Mouse (Mus musculus) spleen, adult 18-20 months (tissue): Measurements from ENCODE around the gene Ankrd6.
A peak's percentile ranks its signal among the peaks of the same experiment; 100 is the strongest.

Experiments
- DNase-seq, 2 experiments: peaks; one replicate each; pipeline ENCODE4 v3.0.0; 2022; ENCODE audit warnings: mixed read lengths in 2 of 2

Ankrd6 gene

GRCm38 (mm10) chr4:32853609-32854188 lies 96.9 kb downstream of the Ankrd6 start:
- DNase-seq, result no peak

DNA sequence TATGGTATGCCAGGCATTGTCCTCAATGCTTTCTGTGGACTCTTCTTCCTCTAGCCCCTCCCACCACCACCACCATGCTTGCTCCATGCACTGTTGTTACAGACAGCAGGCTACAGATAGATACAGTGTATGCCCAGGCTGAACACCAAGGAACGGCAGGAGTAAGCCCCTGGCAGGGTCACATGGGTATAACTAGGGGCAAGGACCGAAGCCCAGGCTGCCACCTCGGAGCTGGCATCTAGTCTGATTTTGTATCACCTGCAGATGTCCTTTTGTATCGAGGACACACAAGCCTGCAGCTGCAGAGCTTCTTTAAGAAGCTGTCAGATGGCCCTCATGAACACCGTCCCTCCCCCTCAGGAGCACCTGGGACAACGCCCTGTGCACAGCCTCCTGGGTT lies 97.8 kb downstream of the Ankrd6 start:
- no peak for DNase-seq

DNA sequence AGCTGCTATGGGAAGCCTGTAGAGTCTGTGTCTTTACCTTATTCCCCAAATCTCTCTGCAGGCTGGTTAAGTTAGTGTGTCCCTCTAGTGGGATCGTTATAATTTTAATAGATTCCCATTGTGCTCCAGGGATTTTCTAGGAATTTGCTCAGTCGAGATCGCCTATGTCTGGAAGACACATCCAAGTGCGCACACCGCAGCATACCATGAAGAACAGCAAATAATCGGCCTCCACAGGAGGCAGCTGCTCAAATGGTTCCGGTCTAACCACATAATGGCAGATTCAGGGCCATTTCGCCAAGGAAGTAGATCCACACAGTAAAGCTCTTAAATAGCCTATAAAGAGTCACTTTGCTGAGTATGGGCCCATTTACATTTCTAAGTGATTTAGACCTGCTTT lies 98.3 kb downstream of the Ankrd6 start:
- no peak for DNase-seq

DNA sequence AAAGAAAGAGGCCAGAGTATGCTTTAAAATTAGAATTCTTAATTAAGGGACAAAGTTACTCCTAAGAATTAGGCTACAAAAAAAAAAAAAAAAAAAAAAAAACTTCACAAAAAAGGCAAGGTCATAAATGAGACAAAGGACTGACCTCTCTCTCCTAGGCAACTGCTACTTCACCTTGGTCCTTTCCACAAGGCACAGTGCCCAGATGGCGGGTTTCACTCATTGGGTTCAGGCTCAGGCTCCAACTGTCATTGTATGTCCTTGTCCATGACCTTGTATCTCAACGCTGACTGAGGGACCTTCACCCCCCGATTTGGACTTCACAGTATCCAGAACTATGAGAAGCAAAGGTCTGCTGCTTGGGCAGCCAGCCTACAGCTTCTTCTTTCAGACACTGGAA lies 112.2 kb downstream of the Ankrd6 start:
- no peak for DNase-seq

- DNase-seq, result no peak
These were observed 114.6 kb downstream of the Ankrd6 start for GRCm38 (mm10) chr4:32836071-32836470.

DNA sequence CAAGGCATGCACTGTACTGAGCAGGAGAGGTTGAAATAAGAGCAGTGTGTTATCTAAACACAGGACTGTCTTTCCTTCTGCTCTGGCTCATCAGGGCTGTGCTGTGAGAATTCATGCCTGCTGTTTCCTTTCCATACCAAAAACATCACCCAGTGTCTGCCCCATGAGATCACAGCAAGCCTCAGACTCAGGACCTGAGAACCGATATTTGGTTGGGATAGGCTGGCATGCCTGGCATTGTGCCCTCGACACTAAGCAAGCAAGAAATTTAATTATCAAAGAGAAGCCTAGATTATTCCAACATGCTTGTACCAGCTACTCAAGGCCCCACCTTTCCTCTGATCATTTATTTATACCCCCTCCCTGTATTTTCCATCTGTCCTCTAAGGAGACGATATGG lies 116.1 kb downstream of the Ankrd6 start:
- no peak for DNase-seq

DNA sequence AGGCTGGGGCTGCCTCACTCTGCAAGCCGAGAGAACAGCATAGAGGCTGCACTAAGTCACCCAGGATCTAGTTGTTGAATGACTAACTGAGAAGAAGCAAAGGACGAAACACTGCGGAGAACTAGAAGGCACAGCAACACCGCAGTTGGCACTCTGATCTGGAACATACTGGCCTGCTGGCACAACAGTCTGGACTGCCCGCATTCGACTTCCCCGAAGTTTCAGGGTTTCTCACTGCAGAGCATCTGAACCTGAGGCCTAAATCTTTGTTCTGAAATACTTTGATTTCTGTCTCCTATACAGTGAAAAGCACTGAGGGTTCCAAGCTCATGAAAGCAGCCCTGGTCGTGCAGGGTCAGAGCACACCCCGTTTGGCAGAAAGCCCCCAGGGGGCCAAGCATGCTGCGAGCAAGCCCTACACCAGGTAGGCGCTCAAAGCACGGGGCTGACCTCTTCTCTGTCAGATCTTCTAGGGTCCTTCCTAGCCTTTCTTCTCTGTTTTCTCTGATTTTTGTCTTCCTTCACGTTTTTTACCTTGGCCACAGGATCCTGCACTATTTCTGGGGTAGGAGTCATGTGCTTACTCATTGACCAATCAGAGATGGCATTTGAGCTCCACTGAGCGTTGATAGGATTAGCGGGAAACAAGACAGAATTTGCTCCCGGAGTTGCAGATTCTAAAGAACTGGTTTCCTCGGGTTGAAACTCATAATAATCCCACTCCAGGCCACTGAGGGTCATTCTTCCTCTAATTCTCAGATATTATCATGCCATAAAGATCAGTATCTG lies 117.0 kb downstream of the Ankrd6 start:
- DNase-seq, result no peak

GRCm38 (mm10) chr4:32829316-32829715 lies 121.3 kb downstream of the Ankrd6 start:
- DNase-seq, result no peak

DNA sequence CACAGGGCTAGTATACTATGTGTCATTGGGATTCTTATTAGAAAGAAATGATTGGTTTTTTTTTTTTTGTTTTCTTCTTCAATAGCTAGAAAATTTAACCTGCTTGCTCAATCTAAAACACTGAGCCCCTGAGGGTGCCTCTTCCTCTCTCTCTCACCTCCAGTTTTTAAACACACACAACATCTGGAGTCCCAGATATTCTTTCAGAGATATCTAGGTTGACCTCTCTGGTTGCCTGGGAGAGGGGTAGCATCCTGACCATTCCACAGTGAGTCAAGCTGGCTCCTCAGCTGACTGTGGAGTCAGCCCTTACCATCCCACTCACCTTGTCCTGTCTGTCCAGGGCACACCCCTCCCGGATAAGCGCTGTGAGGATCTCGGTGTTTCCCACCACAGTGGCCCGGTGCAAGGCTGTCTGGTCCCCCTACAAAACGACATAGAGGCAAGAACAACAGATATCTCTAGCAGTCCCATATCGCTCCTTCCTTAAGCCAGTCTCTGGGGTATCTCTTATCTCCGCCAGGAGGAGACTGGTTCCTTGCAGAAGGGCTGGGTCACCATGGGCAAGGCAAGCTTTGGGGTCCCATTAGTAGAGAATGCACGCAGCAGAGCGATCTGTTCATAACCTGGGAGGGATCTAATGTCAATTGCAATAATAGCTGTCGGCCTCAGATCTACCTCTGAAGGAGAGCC lies 122.1 kb downstream of the Ankrd6 start:
- no peak for DNase-seq

DNA sequence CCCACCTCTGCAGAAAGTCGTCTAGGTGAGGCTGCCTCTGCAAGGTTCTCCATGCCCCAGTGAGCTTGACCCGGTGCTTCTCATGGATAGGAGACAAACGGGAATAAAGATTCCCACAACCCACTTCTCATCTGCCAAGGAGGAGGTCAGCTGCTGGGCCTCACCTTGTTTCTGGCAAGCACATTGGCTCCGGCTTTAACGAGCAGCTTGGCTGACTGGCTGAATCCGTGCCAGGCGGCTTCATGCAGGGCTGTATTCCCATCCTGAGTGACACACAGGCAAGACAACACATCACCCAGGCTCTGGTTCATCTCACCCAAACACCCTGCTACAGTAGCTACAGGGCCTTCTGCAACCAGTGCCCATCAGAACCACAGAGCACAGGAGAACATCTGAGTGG lies 123.7 kb downstream of the Ankrd6 start:
- no peak for DNase-seq

DNA sequence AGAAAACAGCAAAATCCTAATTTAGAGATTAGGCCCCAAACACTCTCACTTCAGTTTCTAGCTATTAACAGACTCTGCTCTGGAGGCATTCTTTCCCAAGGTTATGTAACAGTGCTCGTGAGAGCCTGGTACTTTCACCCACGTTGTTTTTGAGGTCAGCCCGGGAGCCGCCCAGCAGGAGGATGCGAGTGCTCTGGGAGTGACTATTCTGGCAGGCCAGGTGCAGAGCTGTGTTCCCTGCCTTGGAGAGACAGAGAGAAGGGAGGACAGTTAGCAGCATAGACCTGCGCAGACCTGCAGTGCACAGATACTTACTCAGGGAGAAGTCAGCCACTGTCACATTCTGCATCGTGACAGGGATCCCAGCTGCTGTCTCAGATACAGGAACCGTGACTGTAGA lies 126.4 kb downstream of the Ankrd6 start:
- no peak for DNase-seq

DNA sequence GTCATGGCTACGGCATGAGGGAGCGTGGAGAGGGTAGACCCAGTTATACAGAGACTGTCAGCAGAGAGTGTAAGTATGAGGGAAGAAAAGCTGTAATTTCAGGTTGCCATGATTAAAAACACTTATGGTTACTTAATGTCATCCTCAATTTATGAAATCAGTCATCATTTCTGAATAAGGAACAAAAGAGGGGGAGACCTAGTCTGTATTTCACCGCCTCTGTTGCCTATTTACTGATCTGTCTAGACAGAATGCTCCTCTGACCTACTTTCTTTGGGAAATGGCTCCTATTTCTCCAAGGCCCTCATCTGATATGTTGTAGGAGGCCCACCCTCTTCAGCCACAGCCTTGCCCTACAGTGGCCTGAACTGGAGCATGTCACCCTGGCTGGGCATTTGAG lies 130.0 kb downstream of the Ankrd6 start:
- DNase-seq, result no peak

- DNase-seq, result no peak
These were observed 133.2 kb downstream of the Ankrd6 start for GRCm38 (mm10) chr4:32817478-32817877.

- no peak for DNase-seq
These were observed 150.0 kb downstream of the Ankrd6 start for GRCm38 (mm10) chr4:32800577-32801170.

DNA sequence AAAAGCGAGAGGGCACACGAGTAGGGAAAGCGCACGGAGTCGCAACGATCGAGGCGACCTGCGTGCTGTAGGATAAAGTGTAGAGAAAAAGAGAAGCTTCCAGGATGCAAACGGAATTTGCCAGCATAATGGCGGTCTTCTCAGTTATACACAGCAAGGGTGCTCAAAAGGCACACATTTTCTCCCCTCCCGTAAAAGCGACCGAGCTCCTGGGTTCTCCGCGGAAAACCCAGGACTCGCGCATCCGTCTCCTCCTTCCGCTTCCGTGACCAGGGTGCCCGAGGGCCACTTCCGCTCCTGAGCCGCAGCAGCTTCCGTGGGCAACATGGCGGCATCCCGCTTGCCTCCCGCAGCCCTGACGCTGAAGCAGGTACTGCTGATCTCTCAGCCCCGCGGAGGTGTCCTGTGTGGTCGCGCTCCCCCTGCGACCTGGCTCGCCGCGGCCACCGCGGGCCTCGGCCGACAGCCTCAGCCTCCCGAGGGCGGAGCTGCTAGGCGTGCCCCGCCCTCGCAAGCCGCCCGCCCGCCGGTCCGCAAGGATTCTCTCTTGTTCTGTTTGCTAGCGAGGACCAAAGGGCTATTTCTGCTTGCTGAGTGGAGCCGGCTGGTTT lies 150.6 kb downstream of the Ankrd6 start, which contains the start of gene Lyrm2:
Gene Lyrm2, plus strand, starts transcription at position 288 of the 611 bp plus-strand sequence.
- peak; percentile 66 to 77 for DNase-seq

- no peak for DNase-seq
These were observed 151.7 kb downstream of the Ankrd6 start for GRCm38 (mm10) chr4:32798976-32799375.

GRCm38 (mm10) chr4:32789020-32789419 lies 161.6 kb downstream of the Ankrd6 start:
- DNase-seq, result no peak

DNA sequence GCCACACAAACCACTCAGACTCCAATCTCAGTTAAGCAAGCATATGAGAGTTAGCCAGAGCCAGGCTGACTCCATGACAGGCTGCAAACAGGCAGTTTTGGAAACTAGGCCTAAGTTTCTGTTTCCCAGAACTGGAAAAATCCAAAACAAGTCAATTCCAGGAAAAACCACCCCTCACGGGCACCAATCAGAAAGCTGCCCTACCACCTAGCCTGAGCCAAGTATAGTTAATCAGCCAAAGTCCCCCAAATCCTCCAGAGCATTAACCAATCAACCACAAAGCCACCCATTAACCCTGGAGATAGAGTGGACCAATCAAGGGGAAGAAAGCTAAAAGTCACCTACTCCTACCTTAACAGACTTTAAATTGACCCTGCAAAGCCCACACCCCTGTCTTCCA lies 163.5 kb downstream of the Ankrd6 start:
- DNase-seq, result no peak

DNA sequence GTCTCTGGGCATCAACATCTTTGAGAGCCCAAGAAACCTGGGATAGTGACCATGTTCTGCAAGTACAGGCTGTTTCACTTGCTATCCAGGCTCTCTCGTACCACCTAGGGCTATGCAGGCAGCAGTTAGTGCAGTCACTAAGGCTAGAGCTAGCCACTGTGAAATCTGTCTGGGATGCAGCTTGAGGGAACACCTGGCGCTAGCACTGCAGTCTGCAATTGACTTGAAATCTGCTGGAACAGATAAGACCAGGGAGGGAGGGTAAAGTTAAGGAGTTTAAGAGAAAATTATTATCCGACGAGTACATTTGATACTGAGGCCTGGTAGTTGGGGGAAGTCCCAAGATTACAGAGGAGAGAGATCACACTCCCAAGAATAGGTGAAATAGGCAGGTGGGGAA lies 170.6 kb downstream of the Ankrd6 start:
- no peak for DNase-seq

- no peak for DNase-seq
These were observed 180.3 kb downstream of the Ankrd6 start for GRCm38 (mm10) chr4:32770284-32770810.

DNA sequence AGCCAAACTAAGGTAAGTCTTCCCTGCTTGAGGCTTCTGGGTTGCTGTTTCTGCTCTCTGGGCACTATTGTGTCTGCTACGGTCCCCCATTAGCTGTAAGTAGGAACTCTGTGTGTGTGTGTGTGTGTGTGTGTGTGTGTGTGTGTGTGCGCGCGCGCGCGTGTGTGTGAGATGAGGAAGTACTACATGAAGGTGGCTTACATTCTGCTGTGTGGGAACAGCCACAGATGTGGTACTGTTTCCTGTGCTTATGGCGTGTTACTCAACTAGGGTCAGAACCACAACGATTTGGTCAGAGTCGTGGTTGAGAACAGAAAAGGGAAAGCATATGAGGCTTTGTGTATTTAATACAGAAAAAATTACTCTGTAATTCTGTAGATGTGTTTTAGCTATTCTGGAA lies 182.6 kb downstream of the Ankrd6 start:
- peak; percentile 42 to 46 for DNase-seq

DNA sequence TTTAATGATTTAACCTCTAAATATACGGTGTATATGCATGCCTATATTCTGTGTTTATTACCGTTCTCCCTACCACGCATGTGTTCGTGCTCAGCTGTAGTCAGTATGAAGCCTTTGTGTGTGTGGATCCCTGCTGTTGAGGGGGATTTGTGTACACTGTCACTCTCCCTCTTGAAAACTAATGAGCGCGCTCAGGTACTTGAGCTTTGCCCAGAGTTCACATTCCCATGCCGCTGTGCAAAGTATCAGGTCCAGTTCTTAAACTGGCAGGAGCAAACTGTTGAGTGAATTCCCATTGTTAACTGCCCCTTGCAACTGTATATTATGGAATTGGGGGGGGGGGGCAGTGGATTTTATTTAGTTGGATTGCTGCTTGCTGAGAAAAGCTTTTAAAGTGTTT lies 183.2 kb downstream of the Ankrd6 start:
- DNase-seq, result no peak

DNA sequence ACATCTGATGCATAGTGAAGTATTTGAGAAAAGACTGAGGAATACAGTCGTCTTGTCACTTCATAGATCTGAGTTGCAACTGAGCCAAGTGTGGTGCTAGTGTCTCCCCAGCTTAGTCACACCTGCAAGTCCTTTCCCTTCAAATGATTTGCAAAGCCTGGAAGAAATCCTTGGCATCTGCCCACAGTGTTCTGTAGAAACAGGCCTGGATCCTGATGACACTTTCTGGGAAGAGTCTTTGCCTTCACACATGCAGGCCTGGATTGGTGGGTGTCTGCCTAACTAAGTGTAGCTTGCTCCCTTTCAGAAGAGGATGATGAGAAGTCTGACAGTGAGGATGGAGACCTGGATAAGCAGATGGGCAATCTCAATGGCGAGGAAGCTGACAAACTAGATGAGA lies 193.2 kb downstream of the Ankrd6 start:
- no peak for DNase-seq
